Mouse (Mus musculus): Measurements from ENCODE around the gene S100a10. TPM values are rescaled to one million over a fixed set of nuclear protein-coding genes. Genes with fewer than 3 reads are reported as not detected.
"Not testable (repeated sequence)": the region's sequence is repeated elsewhere in the genome, so short reads cannot be mapped to it uniquely, and the experiment has no call there.

S100a10 gene
- total and polyA plus RNA-seq, 2 experiments from 2014 or later: 68.9 to 134 TPM

DNA sequence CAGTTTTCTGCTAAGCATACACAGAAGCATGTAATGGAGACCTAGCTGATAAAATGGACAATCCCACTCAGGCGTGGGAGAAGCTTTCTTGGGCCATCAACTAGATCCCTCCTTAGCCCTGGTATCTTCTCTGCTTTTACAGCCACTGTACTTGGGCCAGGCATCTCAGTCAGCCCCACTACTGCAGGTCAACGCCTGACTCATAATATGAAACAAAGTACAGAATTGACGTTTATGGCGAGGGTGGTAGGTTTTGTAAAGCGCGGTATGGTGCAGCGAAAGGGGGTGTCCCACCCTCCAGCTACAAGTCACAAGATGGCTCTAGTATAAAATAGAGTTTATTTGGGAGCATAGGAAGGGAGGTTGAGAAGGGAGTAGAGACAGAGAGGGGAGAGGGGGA is 43.1 kb downstream of the S100a10 start:
- Histone ChIP-seq H3K9me3 (ENCODE audit: low read length) (no peaks in the 10 kb centered on the region), H3K27ac (ENCODE audit: low read depth, low read length) (no peak overlapping the region), H3K4me3 (ENCODE audit: low read depth, low read length) (no peak overlapping the region), H3K27me3 (ENCODE audit: insufficient read depth, low read length) (no peaks in the 10 kb centered on the region), H3K4me2 (ENCODE audit: low read depth, low read length, poor library complexity, severe bottlenecking) (no peak overlapping the region), H3K36me3 (ENCODE audit: insufficient read depth, low read length) (no peaks in the 10 kb centered on the region), H3K9ac (replicated peaks; ENCODE audit: low read length, poor library complexity, severe bottlenecking) (no peak overlapping the region), H3K4me1 (ENCODE audit: insufficient read depth, low read length) (no peaks in the 10 kb centered on the region)
- WGBS: 89% methylated on average over 7 of the region's 7 CpGs
- ATAC-seq (ENCODE audit: low FRiP score): no peak
- no peak for TF ChIP-seq CTCF (IDR thresholded peaks at IDR 0.05)
- no peak for DNase-seq (ENCODE audit: low spot score)

DNA sequence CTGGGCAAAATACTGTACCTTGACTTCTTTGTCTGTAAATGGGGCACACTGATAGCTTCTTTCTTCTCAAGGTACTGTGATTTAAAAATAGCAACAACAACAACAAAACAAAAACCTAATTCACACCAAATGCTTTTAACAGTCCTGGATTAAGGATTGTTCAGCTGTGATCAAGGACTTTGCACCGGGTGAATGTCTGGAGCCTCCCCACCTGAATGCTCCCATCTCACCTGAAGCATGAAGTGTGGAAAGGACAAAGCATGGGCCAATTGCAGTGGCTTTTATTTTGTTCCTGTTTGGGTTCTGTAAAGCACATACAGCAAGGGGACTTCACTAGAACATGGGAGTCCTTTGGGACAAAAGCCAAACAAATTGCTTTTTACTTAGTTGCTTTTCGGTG is 45.3 kb downstream of the S100a10 start:
- H3K36me3 ChIP-seq (ENCODE audit: insufficient read depth, low read length): no peaks in the 10 kb centered on the region
- no peak overlapping the region for H3K27ac ChIP-seq (ENCODE audit: low read depth, low read length)
- no peak for TF ChIP-seq CTCF (IDR thresholded peaks at IDR 0.05)
- no peak overlapping the region for H3K9ac ChIP-seq (replicated peaks; ENCODE audit: low read length, poor library complexity, severe bottlenecking)
- no peaks in the 10 kb centered on the region for H3K4me1 ChIP-seq (ENCODE audit: insufficient read depth, low read length)
- no peaks in the 10 kb centered on the region for H3K9me3 ChIP-seq (ENCODE audit: low read length)
- no peak overlapping the region for H3K4me3 ChIP-seq (ENCODE audit: low read depth, low read length)
- ATAC-seq (ENCODE audit: low FRiP score) (no peak), DNase-seq (ENCODE audit: low spot score) (no peak)
- no peak overlapping the region for H3K4me2 ChIP-seq (ENCODE audit: low read depth, low read length, poor library complexity, severe bottlenecking)
- WGBS: 81% methylated on average over 2 of the region's 2 CpGs
- H3K27me3 ChIP-seq (ENCODE audit: insufficient read depth, low read length): no peaks in the 10 kb centered on the region

DNA sequence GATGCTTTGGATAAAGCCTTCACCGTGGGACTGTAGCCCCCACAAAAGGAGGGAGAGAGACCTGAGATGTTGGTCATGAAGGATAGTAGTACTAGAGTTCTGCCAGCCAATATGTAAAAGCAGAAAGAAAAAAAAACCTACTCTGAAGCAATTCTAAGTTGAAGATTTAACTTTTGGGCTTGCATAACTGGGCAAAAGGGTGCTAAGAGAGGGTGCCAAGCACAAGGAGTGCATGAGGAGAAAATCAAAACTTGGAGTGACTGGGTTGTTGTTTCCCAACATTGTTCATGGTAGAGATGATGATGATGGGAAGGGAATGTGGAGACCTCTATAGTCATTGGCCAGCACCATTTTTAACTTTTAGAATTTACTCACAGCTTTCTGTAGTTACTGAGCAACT is 47.0 kb downstream of the S100a10 start:
- 85% methylated on average over 1 of the region's 1 CpGs for WGBS
- ATAC-seq (ENCODE audit: low FRiP score): no peak
- Histone ChIP-seq H3K36me3 (ENCODE audit: insufficient read depth, low read length) (no peaks in the 10 kb centered on the region), H3K4me1 (ENCODE audit: insufficient read depth, low read length) (no peaks in the 10 kb centered on the region), H3K9ac (replicated peaks; ENCODE audit: low read length, poor library complexity, severe bottlenecking) (no peak overlapping the region), H3K4me2 (ENCODE audit: low read depth, low read length, poor library complexity, severe bottlenecking) (no peak overlapping the region), H3K9me3 (ENCODE audit: low read length) (no peaks in the 10 kb centered on the region), H3K4me3 (ENCODE audit: low read depth, low read length) (no peak overlapping the region), H3K27ac (ENCODE audit: low read depth, low read length) (no peak overlapping the region), H3K27me3 (ENCODE audit: insufficient read depth, low read length) (no peaks in the 10 kb centered on the region)
- TF ChIP-seq CTCF (IDR thresholded peaks at IDR 0.05): no peak
- DNase-seq (ENCODE audit: low spot score): no peak

DNA sequence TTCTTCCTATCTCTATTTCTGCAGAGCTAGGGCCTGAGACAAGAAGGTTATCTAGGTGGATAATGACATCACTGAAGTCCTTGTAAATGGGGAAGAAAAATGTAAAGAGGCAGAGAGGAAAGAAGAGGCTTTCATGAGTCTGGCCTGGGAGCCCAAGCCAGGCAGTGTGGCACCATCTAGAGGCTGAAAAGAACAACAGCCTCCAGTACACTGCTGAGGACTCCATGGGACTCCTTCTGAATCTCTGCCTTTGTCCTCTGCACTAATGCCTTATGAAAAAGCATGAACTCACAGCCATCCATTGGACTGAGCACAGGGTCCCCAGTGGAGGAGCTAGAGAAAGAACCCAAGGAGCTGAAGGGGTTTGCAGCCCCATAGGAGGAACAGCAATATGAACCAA is 54.1 kb downstream of the S100a10 start:
- DNase-seq (ENCODE audit: low spot score) (peak; percentile 41), ATAC-seq (ENCODE audit: low FRiP score) (0 out of 2 replicates have a peak, but pooled peaks have one; percentile 44)
- H3K9ac ChIP-seq (replicated peaks; ENCODE audit: low read length, poor library complexity, severe bottlenecking); H3K4me2 ChIP-seq (ENCODE audit: low read depth, low read length, poor library complexity, severe bottlenecking); H3K9me3 ChIP-seq (ENCODE audit: low read length); H3K36me3 ChIP-seq (ENCODE audit: insufficient read depth, low read length); H3K4me1 ChIP-seq (ENCODE audit: insufficient read depth, low read length); H3K4me3 ChIP-seq (ENCODE audit: low read depth, low read length); H3K27ac ChIP-seq (ENCODE audit: low read depth, low read length); H3K27me3 ChIP-seq (ENCODE audit: insufficient read depth, low read length): not testable (repeated sequence)
- peak; percentile 63 for TF ChIP-seq CTCF (IDR thresholded peaks at IDR 0.05)

Other genes starting within 250 kb of the S100a10 start
- gene Hrnr, start 235.3 kb upstream of the S100a10 start, total RNA-seq (2014; rRNA removed): 2.4 TPM in 1 of 2 replicates, not detected in the other
- not detected in 2 replicates for gene Hrnr, start 235.3 kb upstream of the S100a10 start, polyA plus RNA-seq (2015; fragmentation: Nextera tagmentation; extraction: Ambion mirVana)
- not detected in 2 replicates for gene Rptn, start 161.4 kb upstream of the S100a10 start, total RNA-seq (2014; rRNA removed)
- gene Rptn, start 161.4 kb upstream of the S100a10 start, polyA plus RNA-seq (2015; fragmentation: Nextera tagmentation; extraction: Ambion mirVana): not detected in 2 replicates
- gene Tchh, start 112.8 kb upstream of the S100a10 start, total RNA-seq (2014; rRNA removed): 0.24 and 0.77 TPM in 2 replicates
- gene Tchh, start 112.8 kb upstream of the S100a10 start, polyA plus RNA-seq (2015; fragmentation: Nextera tagmentation; extraction: Ambion mirVana): 1.8 and 2.1 TPM in 2 replicates
- not detected in 2 replicates for gene Tchhl1, start 86.3 kb upstream of the S100a10 start, total RNA-seq (2014; rRNA removed)
- gene Tchhl1, start 86.3 kb upstream of the S100a10 start, polyA plus RNA-seq (2015; fragmentation: Nextera tagmentation; extraction: Ambion mirVana): not detected in 2 replicates
- 10.3 and 11.0 TPM in 2 replicates for gene S100a11, start 34.6 kb upstream of the S100a10 start, total RNA-seq (2014; rRNA removed)
- gene S100a11, start 34.6 kb upstream of the S100a10 start, polyA plus RNA-seq (2015; fragmentation: Nextera tagmentation; extraction: Ambion mirVana): 183 and 200 TPM in 2 replicates
- gene Tdpoz2, start 97.6 kb downstream of the S100a10 start, total RNA-seq (2014; rRNA removed): not detected in 2 replicates
- gene Tdpoz2, start 97.6 kb downstream of the S100a10 start, polyA plus RNA-seq (2015; fragmentation: Nextera tagmentation; extraction: Ambion mirVana): not detected in 2 replicates
- not detected in 2 replicates for gene Tdpoz1, start 121.2 kb downstream of the S100a10 start, total RNA-seq (2014; rRNA removed)
- gene Tdpoz1, start 121.2 kb downstream of the S100a10 start, polyA plus RNA-seq (2015; fragmentation: Nextera tagmentation; extraction: Ambion mirVana): not detected in 2 replicates
- gene Gm37596, start 138.0 kb downstream of the S100a10 start, total RNA-seq (2014; rRNA removed): not detected in 2 replicates
- gene Gm37596, start 138.0 kb downstream of the S100a10 start, polyA plus RNA-seq (2015; fragmentation: Nextera tagmentation; extraction: Ambion mirVana): not detected in 2 replicates
- not detected in 2 replicates for gene Gm5773, start 217.9 kb downstream of the S100a10 start, total RNA-seq (2014; rRNA removed)
- not detected in 2 replicates for gene Gm5773, start 217.9 kb downstream of the S100a10 start, polyA plus RNA-seq (2015; fragmentation: Nextera tagmentation; extraction: Ambion mirVana)
- gene Tdpoz4, start 241.3 kb downstream of the S100a10 start, total RNA-seq (2014; rRNA removed): not detected in 2 replicates
- not detected in 2 replicates for gene Tdpoz4, start 241.3 kb downstream of the S100a10 start, polyA plus RNA-seq (2015; fragmentation: Nextera tagmentation; extraction: Ambion mirVana)

Measured in midbrain, postnatal 0 days (tissue).